ENCODE assay signal across 11 mouse cellular contexts in the genomic region with DNA sequence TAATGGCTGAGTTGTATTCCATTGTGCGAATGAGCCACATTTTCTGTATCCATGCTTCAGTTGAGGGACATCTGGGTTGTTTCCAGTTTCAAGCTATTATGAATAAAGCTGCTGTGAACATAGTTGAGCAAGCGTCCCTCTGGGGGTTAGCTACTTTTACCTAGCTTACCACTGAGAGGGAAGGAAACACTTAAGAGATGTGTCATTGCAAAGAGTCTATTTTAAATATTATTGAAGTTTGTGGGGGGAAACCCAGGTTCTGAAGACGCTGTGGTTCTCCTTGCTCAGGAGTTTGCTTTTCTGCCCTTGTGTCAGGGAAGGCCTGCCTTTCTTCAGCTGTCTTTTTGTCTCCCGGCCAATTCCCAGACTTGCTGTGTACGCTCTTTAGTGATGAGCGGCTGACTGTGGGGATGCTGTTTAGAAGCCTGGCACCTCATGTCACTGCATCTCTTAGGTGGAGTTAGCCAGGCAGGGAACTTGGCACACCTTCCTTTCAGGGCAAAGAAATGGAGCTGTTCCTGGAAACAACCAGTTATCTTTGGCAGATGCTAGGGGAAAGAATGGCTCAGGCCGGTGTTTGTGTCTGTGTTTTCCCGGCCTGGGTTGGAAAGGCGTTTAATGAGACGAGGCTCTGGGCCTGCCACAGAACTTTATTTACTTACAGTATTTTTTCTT. TPM values are rescaled to one million over a fixed set of nuclear protein-coding genes. Genes with fewer than 3 reads are reported as not detected.
DNase-seq lines count a peak whose midpoint lies in the region; ATAC-seq and TF ChIP-seq lines count a peak whose summit lies in the region.
"Had no signal": no experiment of that assay in that cellular context is flagged by ENCODE, and none has a peak within 500 bp of the region (broad histone marks: within the 10 kb centered on the region; RNA-seq: fewer than 3 reads in every experiment).

No protein-coding gene starts in this region.

- 76% methylated on average over 10 of the region's 10 CpGs for WGBS in forebrain, embryonic 13.5 days
- WGBS in forebrain, embryonic 11.5 days: 89% methylated on average over 10 of the region's 10 CpGs
- WGBS in thymus, adult 2 months: 78% methylated on average over 10 of the region's 10 CpGs
- WGBS in heart, embryonic 11.5 days (ENCODE audit: insufficient replicate concordance): 69% methylated on average over 10 of the region's 10 CpGs

- H3K27me3 ChIP-seq in forebrain, embryonic 13.5 days: no peaks in the 10 kb centered on the region
- H3K27me3 ChIP-seq in forebrain, embryonic 11.5 days (ENCODE audit: control insufficient read depth, insufficient read depth, low read length): no peaks in the 10 kb centered on the region
- H3K27me3 ChIP-seq in thymus, adult 2 months (ENCODE audit: control insufficient read depth, insufficient read depth, low read length): no peaks in the 10 kb centered on the region
- peaks cover 13% of the 10 kb centered on the region for H3K27me3 ChIP-seq in heart, embryonic 11.5 days (ENCODE audit: control insufficient read depth, insufficient read depth, low read length)
- H3K27me3 ChIP-seq: midbrain, embryonic 13.5 days had no signal

- 0 out of 2 replicates have a peak, but pooled peaks cover 4% of the 10 kb centered on the region for H3K9me3 ChIP-seq in forebrain, embryonic 13.5 days (replicated peaks)
- H3K9me3 ChIP-seq in forebrain, embryonic 11.5 days (ENCODE audit: control insufficient read depth, low read length): no peaks in the 10 kb centered on the region; the same call in 1 of the 2 replicates
- H3K9me3 ChIP-seq in heart, embryonic 11.5 days (replicated peaks; ENCODE audit: control insufficient read depth, low read length): no peaks in the 10 kb centered on the region
- H3K9me3 ChIP-seq: midbrain, embryonic 13.5 days had no signal

- ATAC-seq in forebrain, embryonic 13.5 days: no peak
- no peak for ATAC-seq in forebrain, embryonic 11.5 days (replicated peaks; ENCODE audit: low FRiP score)
- ATAC-seq in heart, embryonic 11.5 days (replicated peaks; ENCODE audit: insufficient number of reproducible peaks, low FRiP score, low TSS enrichment): no peak
- ATAC-seq: midbrain, embryonic 13.5 days had no signal

- peaks cover 27% of the 10 kb centered on the region for H3K4me1 ChIP-seq in forebrain, embryonic 13.5 days
- H3K4me1 ChIP-seq in forebrain, embryonic 11.5 days (replicated peaks; ENCODE audit: control insufficient read depth, insufficient read depth, low read length): no peaks in the 10 kb centered on the region; the same call in 1 of the 2 replicates
- H3K4me1 ChIP-seq in thymus, adult 2 months (replicated peaks; ENCODE audit: control insufficient read depth, insufficient read depth, low read length): no peaks in the 10 kb centered on the region
- peaks cover 8% of the 10 kb centered on the region for H3K4me1 ChIP-seq in heart, embryonic 11.5 days (ENCODE audit: control insufficient read depth, insufficient read depth, low read length)

- H3K9ac ChIP-seq in forebrain, embryonic 13.5 days: no peak overlapping the region
- no peak overlapping the region for H3K9ac ChIP-seq in forebrain, embryonic 11.5 days (ENCODE audit: low read length)
- H3K9ac ChIP-seq in heart, embryonic 11.5 days (ENCODE audit: low read depth, low read length): no peak overlapping the region
- H3K9ac ChIP-seq: midbrain, embryonic 13.5 days had no signal

- no peak overlapping the region for H3K4me2 ChIP-seq in forebrain, embryonic 13.5 days
- no peak overlapping the region for H3K4me2 ChIP-seq in forebrain, embryonic 11.5 days (ENCODE audit: low read depth, low read length, severe bottlenecking)
- no peak overlapping the region for H3K4me2 ChIP-seq in heart, embryonic 11.5 days
- H3K4me2 ChIP-seq: midbrain, embryonic 13.5 days had no signal

- peak overlapping the region; percentile 40; the same call in 1 of the 2 replicates for H3K27ac ChIP-seq in forebrain, embryonic 13.5 days
- no peak overlapping the region for H3K27ac ChIP-seq in forebrain, embryonic 11.5 days (ENCODE audit: low read depth, low read length)
- peak overlapping the region; percentile 19; the same call in 1 of the 2 replicates for H3K27ac ChIP-seq in thymus, adult 2 months (ENCODE audit: control insufficient read depth, insufficient read depth, low read length)
- 0 out of 2 replicates have a peak overlapping the region, but pooled peaks have one; percentile 10 for H3K27ac ChIP-seq in heart, embryonic 11.5 days (ENCODE audit: low read depth, low read length)
- H3K27ac ChIP-seq: midbrain, embryonic 13.5 days had no signal

- no peak for DNase-seq in forebrain, embryonic 11.5 days (ENCODE audit: low spot score)
- DNase-seq in thymus, adult 2 months: no peak
- no peak for DNase-seq in thymus, postnatal 0 days (ENCODE audit: low spot score)
- no peak for DNase-seq in spleen, postnatal 36 days (ENCODE audit: low spot score in 2 of 2)
- DNase-seq in frontal cortex, postnatal 14 days (ENCODE audit: low spot score in 2 of 2): no peak
- DNase-seq in left cerebral cortex, adult 8-10 months (ENCODE audit: low spot score in 2 of 2): no peak
- DNase-seq: spleen, adult 18-20 months had no signal

- TF ChIP-seq CTCF in thymus, adult 2 months (IDR thresholded peaks at IDR 0.05; ENCODE audit: borderline replicate concordance, control insufficient read depth, extremely low read depth, insufficient read depth, low read length, poor library complexity): no peak

- no peaks in the 10 kb centered on the region for H3K36me3 ChIP-seq in forebrain, embryonic 13.5 days (ENCODE audit: poor library complexity, severe bottlenecking)
- H3K36me3 ChIP-seq in forebrain, embryonic 11.5 days (ENCODE audit: control insufficient read depth, insufficient read depth, low read length): no peaks in the 10 kb centered on the region
- H3K36me3 ChIP-seq in thymus, adult 2 months (ENCODE audit: control insufficient read depth, insufficient read depth, low read length): no peaks in the 10 kb centered on the region
- H3K36me3 ChIP-seq in heart, embryonic 11.5 days (ENCODE audit: control insufficient read depth, insufficient read depth, low read length): no peaks in the 10 kb centered on the region
- H3K36me3 ChIP-seq: midbrain, embryonic 13.5 days had no signal

- no peak for TF ChIP-seq POLR2A in thymus, adult 2 months (IDR thresholded peaks at IDR 0.05; ENCODE audit: control insufficient read depth, extremely low read depth, insufficient read depth, low read length, poor library complexity)

- no peak overlapping the region for H3K4me3 ChIP-seq in forebrain, embryonic 13.5 days
- H3K4me3 ChIP-seq in forebrain, embryonic 11.5 days (ENCODE audit: low read depth, low read length): no peak overlapping the region
- no peak overlapping the region for H3K4me3 ChIP-seq in thymus, adult 2 months (ENCODE audit: control insufficient read depth, insufficient read depth, low read length)
- no peak overlapping the region for H3K4me3 ChIP-seq in heart, embryonic 11.5 days (ENCODE audit: low read depth, low read length)
- H3K4me3 ChIP-seq: erythroblast, embryonic 14.5 days; midbrain, embryonic 13.5 days had no signal

RNA-seq across cellular contexts. Expression of a gene that starts 31.2 kb away (rescaled TPM):
- polyA plus RNA-seq in forebrain, embryonic 13.5 days (2015; fragmentation: Nextera tagmentation; extraction: Ambion mirVana): 11.5 and 13.5 TPM in 2 replicates
- polyA plus RNA-seq in forebrain, embryonic 11.5 days (2014; fragmentation: Nextera tagmentation; extraction: Ambion mirVana): 11.7 and 13.4 TPM in 2 replicates
- 20.8 and 22.7 TPM in 2 replicates for polyA plus RNA-seq in thymus, adult 2 months (2012; rRNA removed)
- polyA plus RNA-seq in thymus, postnatal 0 days (2015; fragmentation: Nextera tagmentation; extraction: Ambion mirVana): 4.0 and 5.6 TPM in 2 replicates
- 26.5 and 31.1 TPM in 2 replicates for polyA plus RNA-seq in heart, embryonic 11.5 days (2014; fragmentation: Nextera tagmentation; extraction: Ambion mirVana)
- 100 to 1,000 TPM; 114 to 143 (median 128) TPM for total RNA-seq in left cerebral cortex, adult 8-10 months (2022)

RNA-seq across cellular contexts. Expression of a gene that starts 54.8 kb away (rescaled TPM):
- 11.3 and 14.4 TPM in 2 replicates for polyA plus RNA-seq in forebrain, embryonic 13.5 days (2015; fragmentation: Nextera tagmentation; extraction: Ambion mirVana)
- polyA plus RNA-seq in forebrain, embryonic 11.5 days (2014; fragmentation: Nextera tagmentation; extraction: Ambion mirVana): 10.8 and 11.9 TPM in 2 replicates
- 1.4 and 1.6 TPM in 2 replicates for polyA plus RNA-seq in thymus, adult 2 months (2012; rRNA removed)
- 0.77 and 1.2 TPM in 2 replicates for polyA plus RNA-seq in thymus, postnatal 0 days (2015; fragmentation: Nextera tagmentation; extraction: Ambion mirVana)
- polyA plus RNA-seq in heart, embryonic 11.5 days (2014; fragmentation: Nextera tagmentation; extraction: Ambion mirVana): 4.1 and 5.2 TPM in 2 replicates
- 10 to 100 TPM; 27.0 to 33.4 (median 28.7) TPM for total RNA-seq in left cerebral cortex, adult 8-10 months (2022)
- polyA plus RNA-seq: erythroblast, embryonic 14.5 days had no signal

RNA-seq across cellular contexts. Expression of a gene that starts 59.2 kb away (rescaled TPM):
- 0.31 and 0.67 TPM in 2 replicates for polyA plus RNA-seq in forebrain, embryonic 13.5 days (2015; fragmentation: Nextera tagmentation; extraction: Ambion mirVana)
- not detected in 2 replicates for polyA plus RNA-seq in forebrain, embryonic 11.5 days (2014; fragmentation: Nextera tagmentation; extraction: Ambion mirVana)
- polyA plus RNA-seq in thymus, adult 2 months (2012; rRNA removed): not detected in 2 replicates
- 0.39 and 0.55 TPM in 2 replicates for polyA plus RNA-seq in thymus, postnatal 0 days (2015; fragmentation: Nextera tagmentation; extraction: Ambion mirVana)
- not detected in 2 replicates for polyA plus RNA-seq in heart, embryonic 11.5 days (2014; fragmentation: Nextera tagmentation; extraction: Ambion mirVana)
- total RNA-seq in left cerebral cortex, adult 8-10 months (2022): under 1 TPM; 0.41 to 0.88 (median 0.65) TPM
- polyA plus RNA-seq: erythroblast, embryonic 14.5 days had no signal
